Mouse (Mus musculus) heart, embryonic 11.5 days (tissue): ENCODE results near the gene Shf. TPM values are rescaled to one million over a fixed set of nuclear protein-coding genes. Genes with fewer than 3 reads are reported as not detected.

Experiments used
- ATAC-seq: fragments of 200-750 bp; cut with Nextera tagmentation; replicated peaks from 2 replicates; pipeline ENCODE4 v1.8.0; 2017; ENCODE audit warnings: moderate library complexity; ENCODE audit not compliant: insufficient number of reproducible peaks, low FRiP score, low TSS enrichment
- H3K27ac ChIP-seq: fragments of 300-500 bp; sonication (generic); 2 replicates; pipeline ENCODE4 v1.5.1; 2014; ENCODE audit warnings: mild to moderate bottlenecking, low read depth, low read length
- H3K27me3 ChIP-seq: fragments of 300-500 bp; sonication (generic); 2 replicates; pipeline ENCODE4 v1.6.1; 2014; ENCODE audit warnings: mild to moderate bottlenecking, low read length, mixed read lengths; ENCODE audit not compliant: control insufficient read depth, insufficient read depth
- H3K36me3 ChIP-seq: fragments of 300-500 bp; sonication (generic); 2 replicates; pipeline ENCODE4 v1.6.1; 2014; ENCODE audit warnings: mild to moderate bottlenecking, low read length, moderate library complexity, mixed read lengths; ENCODE audit not compliant: control insufficient read depth, insufficient read depth
- H3K4me1 ChIP-seq: fragments of 300-500 bp; sonication (generic); 2 replicates; pipeline ENCODE4 v1.6.1; 2014; ENCODE audit warnings: low read length; ENCODE audit not compliant: control insufficient read depth, insufficient read depth
- H3K4me2 ChIP-seq: fragments of 300-500 bp; sonication (generic); 2 replicates; pipeline ENCODE4 v1.6.1; 2014; ENCODE audit warnings: mild to moderate bottlenecking, moderate library complexity
- H3K4me3 ChIP-seq: fragments of 300-500 bp; sonication (generic); 2 replicates; pipeline ENCODE4 v1.5.1; 2014; ENCODE audit warnings: low read depth, low read length
- H3K9ac ChIP-seq: fragments of 300-500 bp; sonication (generic); 2 replicates; pipeline ENCODE4 v1.6.1; 2014; ENCODE audit warnings: mild to moderate bottlenecking, low read depth, low read length, moderate library complexity
- H3K9me3 ChIP-seq: fragments of 300-500 bp; sonication (generic); replicated peaks from 2 replicates; pipeline ENCODE4 v1.6.1; 2016; ENCODE audit warnings: low read length; ENCODE audit not compliant: control insufficient read depth
- WGBS: fragments of 180-500 bp; shearing (Covaris S2); extraction: QIAGEN DNeasy Blood & Tissue Kit; methylation state at CpG from one replicate; pipeline ENCODE4 v1.1.7; 2014; ENCODE audit not compliant: insufficient replicate concordance; 5-methylcytosine and 5-hydroxymethylcytosine counted together
- polyA plus RNA-seq: library from polyadenylated mRNA; unstranded; fragments of >200 nt; fragmentation: Nextera tagmentation; extraction: Ambion mirVana; gene quantifications from 2 replicates; pipeline ENCODE4 v1.2.1, GENCODE M21; 2014

Gene Shf
- polyA plus RNA-seq, 1 experiment from 2014 or later: 3.8 TPM

GRCm38 (mm10) chr2:122355389-122355788, 13.6 kb downstream of the Shf start:
- 77% methylated on average over 5 of the region's 5 CpGs for WGBS
- peaks cover 7% of the 10 kb centered on the region; the same call in 1 of the 2 replicates for H3K4me1 ChIP-seq
- H3K9me3 ChIP-seq: no peaks in the 10 kb centered on the region
- no peaks in the 10 kb centered on the region for H3K36me3 ChIP-seq
- H3K27me3 ChIP-seq: no peaks in the 10 kb centered on the region
- no peak overlapping the region for H3K27ac ChIP-seq
- ATAC-seq: no peak
- H3K9ac ChIP-seq: 0 out of 2 replicates have a peak overlapping the region, but pooled peaks have one; percentile 7
- no peak overlapping the region for H3K4me2 ChIP-seq
- H3K4me3 ChIP-seq: no peak overlapping the region

- 66% methylated on average over 12 of the region's 12 CpGs for WGBS
Measured at GRCm38 (mm10) chr2:122354191-122354929, 14.6 kb downstream of the Shf start.

GRCm38 (mm10) chr2:122353765-122354164, 15.2 kb downstream of the Shf start:
- no peaks in the 10 kb centered on the region for H3K27me3 ChIP-seq
- H3K9me3 ChIP-seq: no peaks in the 10 kb centered on the region
- 73% methylated on average over 8 of the region's 8 CpGs for WGBS
- no peak overlapping the region for H3K4me3 ChIP-seq
- peaks cover 18% of the 10 kb centered on the region for H3K4me1 ChIP-seq
- no peak overlapping the region for H3K4me2 ChIP-seq
- no peak overlapping the region for H3K9ac ChIP-seq
- no peaks in the 10 kb centered on the region for H3K36me3 ChIP-seq
- H3K27ac ChIP-seq: no peak overlapping the region
- ATAC-seq: no peak

More at GRCm38 (mm10) chr2:122354191-122354929, 14.6 kb downstream of the Shf start:
- no peak overlapping the region for H3K27ac ChIP-seq
- no peaks in the 10 kb centered on the region for H3K9me3 ChIP-seq
- peaks cover 14% of the 10 kb centered on the region for H3K4me1 ChIP-seq
- no peaks in the 10 kb centered on the region for H3K27me3 ChIP-seq
- no peak overlapping the region for H3K9ac ChIP-seq
- no peak for ATAC-seq
- H3K36me3 ChIP-seq: no peaks in the 10 kb centered on the region
- no peak overlapping the region for H3K4me3 ChIP-seq
- no peak overlapping the region for H3K4me2 ChIP-seq

GRCm38 (mm10) chr2:122352992-122353391, 16.0 kb downstream of the Shf start:
- Histone ChIP-seq H3K9me3 (no peaks in the 10 kb centered on the region), H3K27me3 (no peaks in the 10 kb centered on the region), H3K36me3 (no peaks in the 10 kb centered on the region), H3K4me2 (no peak overlapping the region), H3K9ac (no peak overlapping the region), H3K4me3 (no peak overlapping the region), H3K27ac (no peak overlapping the region), H3K4me1 (peaks cover 21% of the 10 kb centered on the region)
- WGBS: 57% methylated on average over 6 of the region's 6 CpGs
- ATAC-seq: no peak

GRCm38 (mm10) chr2:122351931-122352329, 17.0 kb downstream of the Shf start:
- no peak for ATAC-seq
- Histone ChIP-seq H3K36me3 (no peaks in the 10 kb centered on the region), H3K9me3 (no peaks in the 10 kb centered on the region), H3K9ac (no peak overlapping the region), H3K4me1 (peaks cover 23% of the 10 kb centered on the region), H3K27ac (no peak overlapping the region), H3K27me3 (no peaks in the 10 kb centered on the region), H3K4me3 (no peak overlapping the region), H3K4me2 (no peak overlapping the region)
- 78% methylated on average over 4 of the region's 4 CpGs for WGBS

- H3K27me3 ChIP-seq: no peaks in the 10 kb centered on the region
- H3K9me3 ChIP-seq: no peaks in the 10 kb centered on the region
- no peaks in the 10 kb centered on the region for H3K36me3 ChIP-seq
- no peak for ATAC-seq
- H3K9ac ChIP-seq: no peak overlapping the region
- no peak overlapping the region for H3K4me2 ChIP-seq
- WGBS: 74% methylated on average over 5 of the region's 5 CpGs
- peaks cover 23% of the 10 kb centered on the region for H3K4me1 ChIP-seq
- H3K4me3 ChIP-seq: no peak overlapping the region
- H3K27ac ChIP-seq: no peak overlapping the region
Measured at GRCm38 (mm10) chr2:122351156-122351930, 17.6 kb downstream of the Shf start.

GRCm38 (mm10) chr2:122349136-122349785, 19.7 kb downstream of the Shf start:
- 0 out of 2 replicates have a peak, but pooled peaks cover under 1% of the 10 kb centered on the region for H3K27me3 ChIP-seq
- peak overlapping the region; percentile 95 for H3K27ac ChIP-seq
- H3K9me3 ChIP-seq: no peaks in the 10 kb centered on the region
- H3K36me3 ChIP-seq: no peaks in the 10 kb centered on the region
- H3K9ac ChIP-seq: peak overlapping the region; percentile 84
- peak overlapping the region; percentile 86 for H3K4me2 ChIP-seq
- H3K4me1 ChIP-seq: peaks cover 23% of the 10 kb centered on the region
- peak overlapping the region; percentile 64 for H3K4me3 ChIP-seq
- peak; percentile 43 for ATAC-seq
- 7% methylated on average over 14 of the region's 14 CpGs for WGBS

- Histone ChIP-seq H3K27ac (peak overlapping the region; percentile 95), H3K9me3 (no peaks in the 10 kb centered on the region), H3K4me3 (peak overlapping the region; percentile 64), H3K4me1 (peaks cover 18% of the 10 kb centered on the region), H3K27me3 (0 out of 2 replicates have a peak, but pooled peaks cover 3% of the 10 kb centered on the region), H3K36me3 (no peaks in the 10 kb centered on the region), H3K4me2 (peak overlapping the region; percentile 86), H3K9ac (peak overlapping the region; percentile 84)
- WGBS: under 1% methylated on average over 58 of the region's 63 CpGs
- ATAC-seq: peak; percentile 87
Measured at GRCm38 (mm10) chr2:122348531-122349131, 20.3 kb downstream of the Shf start.
